Mouse (Mus musculus) left cerebral cortex, adult 8-10 months (tissue): ENCODE results near the gene Rtn4rl1. TPM values are rescaled to one million over a fixed set of nuclear protein-coding genes. Genes with fewer than 3 reads are reported as not detected.
"Not testable (repeated sequence)": the region's sequence is repeated elsewhere in the genome, so short reads cannot be mapped to it uniquely, and the experiment has no call there.

ENCODE experiments used
- DNase-seq, 2 experiments: peaks; one replicate each; pipeline ENCODE4 v3.0.0; 2022; ENCODE audit warnings: low spot score in 2 of 2
- total RNA-seq, 4 experiments: library from RNA; stranded (reverse); gene quantifications; 2 replicates each; pipeline ENCODE4 v1.2.4; 2022

Gene Rtn4rl1
- total RNA-seq, 4 experiments from 2014 or later: 67.2 to 72.6 (median 67.9) TPM

DNA sequence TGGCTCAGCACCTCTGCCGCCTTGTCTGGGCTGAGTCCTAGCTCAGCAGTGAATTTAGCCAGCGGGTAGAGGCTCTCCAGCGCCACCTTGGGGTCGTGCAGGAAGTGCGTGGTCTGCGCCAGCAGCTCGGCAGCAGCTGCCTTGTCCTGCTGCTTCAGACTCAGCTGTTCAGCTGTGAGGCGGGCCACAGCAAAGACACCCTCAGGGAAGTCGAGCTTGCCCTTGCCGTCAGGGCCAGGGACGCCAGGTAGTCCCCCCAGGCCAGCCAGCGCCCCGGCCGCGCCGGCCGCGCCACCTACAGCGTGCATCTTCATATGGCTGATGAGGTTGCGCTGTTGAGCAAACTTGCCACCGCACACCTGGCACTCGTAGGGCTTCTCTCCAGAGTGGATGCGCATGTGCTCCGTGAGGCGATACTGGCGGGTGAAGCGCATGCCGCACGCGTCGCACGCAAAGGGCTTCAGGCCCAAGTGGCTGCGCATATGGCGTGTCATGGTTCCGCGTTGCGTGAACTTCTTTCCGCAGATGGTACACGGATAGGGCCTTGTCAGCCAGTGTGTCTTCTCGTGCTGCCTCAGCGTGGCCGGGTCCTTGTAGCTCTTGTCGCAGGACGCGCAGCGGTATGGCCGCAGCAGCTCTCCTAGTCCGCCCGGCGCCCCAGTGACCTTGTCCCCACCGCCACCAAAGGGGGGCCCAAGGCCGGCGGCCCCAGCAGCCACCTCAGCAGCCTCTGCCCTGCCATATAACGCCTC, 28.0 kb upstream of the Rtn4rl1 start:
- DNase-seq: peak in 1 of 2 experiments; percentile 77

- no peak for DNase-seq
Measured at GRCm38 (mm10) chr11:75166193-75166842, 27.3 kb upstream of the Rtn4rl1 start.

DNA sequence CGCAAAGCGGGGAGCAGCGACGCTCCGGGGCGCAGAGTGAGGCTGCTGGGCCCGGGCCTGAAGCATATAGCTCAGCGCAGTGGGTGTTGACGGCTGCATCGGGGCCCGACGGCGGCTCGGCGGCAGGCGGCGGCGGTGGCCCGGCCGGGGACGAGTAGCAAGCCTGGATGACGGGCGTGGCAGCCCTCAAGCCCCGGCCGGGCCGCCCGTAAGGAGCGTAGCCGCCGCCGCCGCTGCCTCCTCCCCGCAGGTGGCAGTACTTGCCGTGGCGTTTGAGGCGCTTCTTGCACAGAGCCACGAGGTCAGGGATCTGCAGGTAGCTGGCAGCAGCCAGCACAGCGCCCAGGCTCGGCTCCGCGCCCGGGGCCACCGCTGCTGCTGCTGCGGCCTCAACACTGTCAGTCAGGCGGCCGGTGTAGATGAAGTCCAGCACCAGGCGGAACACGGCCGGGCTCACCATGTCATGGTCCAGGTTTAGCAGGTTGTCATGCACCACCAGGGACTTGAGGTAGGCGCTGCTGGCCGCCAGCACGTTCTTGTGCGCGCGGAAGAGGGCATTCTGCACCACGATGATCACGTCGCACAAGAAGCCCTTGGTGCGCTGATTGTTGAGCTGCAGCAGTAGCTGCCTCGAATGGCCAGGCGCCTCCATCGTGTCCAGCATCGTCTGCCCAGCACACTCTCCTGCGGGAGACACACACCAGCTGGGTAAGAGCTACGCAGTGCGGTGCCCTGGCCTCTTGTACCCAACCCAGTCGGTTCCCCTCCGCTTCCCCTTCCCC, 26.5 kb upstream of the Rtn4rl1 start:
- DNase-seq: no peak

DNA sequence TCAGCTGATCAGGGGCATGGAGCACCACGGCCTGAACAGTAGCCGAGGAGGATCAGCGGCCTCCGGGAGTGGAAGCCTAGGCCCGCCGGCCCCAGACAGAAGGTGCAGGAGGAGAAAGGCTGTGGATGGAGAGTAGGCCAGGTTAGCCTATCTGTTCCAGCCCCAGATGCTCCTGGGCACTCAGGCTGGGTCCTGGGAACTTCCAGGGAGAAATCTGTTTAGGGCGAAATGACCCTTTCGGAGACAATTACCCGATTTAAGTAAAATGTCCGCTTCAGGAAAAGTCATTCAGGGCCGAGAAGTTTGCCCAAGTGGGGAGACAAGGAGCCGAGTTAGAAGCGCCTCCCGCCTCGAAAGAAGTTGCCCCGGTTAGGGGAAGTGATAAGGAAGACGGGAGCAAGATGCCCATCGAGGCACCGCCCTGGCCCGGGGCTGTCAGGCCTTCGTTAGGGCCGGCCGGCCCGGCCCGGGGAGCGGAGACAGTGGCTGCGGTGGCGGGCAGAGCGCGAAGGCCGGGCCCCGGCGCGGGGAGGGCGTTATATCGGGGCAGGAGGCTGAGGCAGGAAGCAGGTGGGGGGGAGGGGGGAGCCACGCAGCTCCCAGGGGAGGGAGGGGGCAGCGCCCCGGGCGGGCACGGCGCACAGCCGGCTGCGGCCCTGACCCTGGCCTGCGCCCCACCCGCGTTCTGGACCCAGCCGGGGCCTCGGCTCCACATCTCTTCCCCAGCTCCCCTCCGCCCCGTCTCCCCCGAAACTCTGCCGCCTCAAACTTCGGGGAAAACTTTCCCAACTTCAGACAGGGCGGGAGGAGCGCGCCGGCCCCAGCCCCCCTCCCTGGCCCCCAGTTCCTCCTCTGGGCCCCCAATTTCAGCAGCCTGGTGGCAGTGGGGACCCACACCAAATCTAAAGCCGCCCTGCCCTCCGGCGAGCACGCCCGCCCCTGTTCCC, 25.7 kb upstream of the Rtn4rl1 start:
- DNase-seq: no peak

DNA sequence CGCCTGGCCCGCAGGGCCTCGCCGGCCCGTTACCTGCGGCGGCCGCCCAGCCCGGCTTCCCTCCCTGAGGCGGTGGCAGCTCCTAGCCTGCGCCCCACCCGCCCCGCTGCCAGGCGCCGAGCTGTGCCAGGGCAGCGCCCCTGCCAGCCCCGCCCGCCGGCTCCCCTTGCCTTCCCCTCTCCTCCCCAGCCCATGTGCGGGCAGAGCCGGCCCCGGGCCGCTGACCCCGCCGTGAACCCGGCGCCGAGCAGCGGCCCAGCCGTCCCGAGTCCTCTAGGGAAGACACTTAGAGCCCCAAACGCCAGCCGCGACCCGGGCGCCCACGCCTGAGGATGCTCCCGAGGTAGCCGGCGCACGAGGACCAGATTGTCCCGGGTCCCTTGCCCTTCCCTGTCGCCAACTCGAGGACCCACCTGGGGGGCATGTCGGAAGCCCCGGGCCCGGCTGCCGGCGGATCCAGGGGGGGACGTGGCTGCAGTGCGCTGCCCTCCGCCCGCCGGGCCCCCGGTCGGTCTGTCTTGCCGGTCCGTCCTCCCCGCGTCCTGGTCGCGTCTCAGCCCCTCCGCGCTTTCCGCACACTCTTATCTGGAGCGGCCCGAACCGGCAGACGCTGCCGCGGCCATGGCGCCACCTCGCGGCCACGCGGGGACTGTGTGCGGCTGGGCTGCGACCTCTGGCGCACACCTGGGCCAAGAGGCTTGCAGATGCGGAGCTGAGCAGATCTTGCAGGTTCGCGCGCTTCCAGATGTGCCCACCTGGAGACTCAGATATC, 24.8 kb upstream of the Rtn4rl1 start:
- peak in 1 of 2 experiments; percentile 73 for DNase-seq

DNA sequence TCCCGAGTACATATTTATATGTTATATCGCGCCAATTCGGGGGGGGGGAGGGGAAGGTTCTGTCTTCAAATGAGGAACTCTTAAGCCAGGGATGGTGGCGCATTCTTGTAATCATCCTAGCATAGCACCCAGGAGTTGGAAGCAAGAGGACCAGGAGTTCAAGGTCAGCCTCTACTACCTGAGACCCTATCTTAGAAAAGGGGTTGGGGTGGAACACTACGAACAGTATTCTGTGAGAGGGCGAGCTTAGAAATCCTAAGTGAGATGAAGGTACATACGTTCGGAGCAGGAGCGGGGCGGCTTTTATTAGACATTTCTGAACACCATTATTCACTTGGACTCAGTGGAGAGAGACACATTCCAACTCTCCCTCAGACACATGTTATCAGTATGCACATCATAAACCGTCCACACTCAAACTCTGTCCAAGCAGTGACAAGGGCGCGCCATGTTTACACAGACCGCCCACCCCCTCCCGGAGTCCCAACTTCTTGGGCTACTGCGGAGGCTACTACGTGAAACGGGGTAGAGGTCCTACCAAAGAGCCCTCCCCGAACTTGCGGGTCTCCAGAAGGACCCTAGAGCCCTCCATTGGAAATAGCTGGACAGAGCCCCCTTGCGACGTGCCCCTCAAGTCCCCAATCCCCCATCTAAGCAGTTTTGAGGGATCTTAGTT, 24.0 kb upstream of the Rtn4rl1 start, which contains the start of gene Hic1:
Gene Hic1 (minus strand): TSS at position 115 of the 676 bp plus-strand sequence.
- DNase-seq: no peak

- peak; percentile 89 to 93 for DNase-seq
Measured at GRCm38 (mm10) chr11:75170136-75170751, 23.3 kb upstream of the Rtn4rl1 start.

GRCm38 (mm10) chr11:75171186-75171865, 22.3 kb upstream of the Rtn4rl1 start:
- DNase-seq: no peak

DNA sequence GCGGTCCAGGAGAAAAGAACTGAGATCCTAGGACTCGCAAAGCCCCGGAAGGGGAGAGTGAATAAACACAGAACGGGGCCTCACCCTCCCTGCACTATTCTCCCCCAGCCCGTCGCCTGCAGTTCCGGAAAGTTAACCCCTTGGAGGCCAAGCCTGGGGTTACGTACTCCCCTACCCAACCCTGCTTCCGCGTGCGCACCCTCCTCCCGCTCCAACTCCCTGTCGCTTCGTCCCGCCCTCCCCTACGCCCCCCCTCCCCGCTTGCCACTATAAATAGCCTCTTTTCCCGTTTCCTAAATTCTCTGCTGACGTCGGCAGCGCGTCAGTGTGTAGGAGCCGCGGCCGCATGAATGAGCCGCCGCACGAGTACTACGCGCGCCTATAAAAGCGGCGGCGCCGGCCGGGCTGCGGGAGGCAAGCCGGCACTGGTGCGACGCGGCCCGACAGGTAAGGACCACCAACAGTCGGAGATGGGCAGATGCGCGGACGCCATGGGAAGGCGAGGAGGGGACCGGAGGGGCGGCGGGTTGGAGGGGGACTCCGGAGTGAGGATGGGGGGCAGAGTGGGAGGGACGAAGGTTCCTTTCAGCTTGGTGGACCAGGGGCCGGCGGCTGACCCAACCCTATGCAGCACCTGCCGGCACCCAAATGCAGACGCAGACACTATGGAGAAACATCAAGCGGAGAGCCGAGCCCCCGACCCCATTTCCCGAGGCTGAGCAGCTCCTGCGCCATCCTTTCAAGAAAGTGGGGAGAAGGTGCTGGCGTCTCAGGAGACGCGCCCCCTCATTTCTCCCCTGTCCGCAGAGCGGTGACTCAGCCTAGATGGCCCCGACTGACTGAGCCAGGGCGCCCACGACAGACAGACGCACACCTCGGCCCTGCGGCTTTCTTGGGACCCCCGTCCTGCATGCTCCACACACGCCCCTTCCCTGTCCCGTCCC, 21.2 kb upstream of the Rtn4rl1 start:
- no peak for DNase-seq

DNA sequence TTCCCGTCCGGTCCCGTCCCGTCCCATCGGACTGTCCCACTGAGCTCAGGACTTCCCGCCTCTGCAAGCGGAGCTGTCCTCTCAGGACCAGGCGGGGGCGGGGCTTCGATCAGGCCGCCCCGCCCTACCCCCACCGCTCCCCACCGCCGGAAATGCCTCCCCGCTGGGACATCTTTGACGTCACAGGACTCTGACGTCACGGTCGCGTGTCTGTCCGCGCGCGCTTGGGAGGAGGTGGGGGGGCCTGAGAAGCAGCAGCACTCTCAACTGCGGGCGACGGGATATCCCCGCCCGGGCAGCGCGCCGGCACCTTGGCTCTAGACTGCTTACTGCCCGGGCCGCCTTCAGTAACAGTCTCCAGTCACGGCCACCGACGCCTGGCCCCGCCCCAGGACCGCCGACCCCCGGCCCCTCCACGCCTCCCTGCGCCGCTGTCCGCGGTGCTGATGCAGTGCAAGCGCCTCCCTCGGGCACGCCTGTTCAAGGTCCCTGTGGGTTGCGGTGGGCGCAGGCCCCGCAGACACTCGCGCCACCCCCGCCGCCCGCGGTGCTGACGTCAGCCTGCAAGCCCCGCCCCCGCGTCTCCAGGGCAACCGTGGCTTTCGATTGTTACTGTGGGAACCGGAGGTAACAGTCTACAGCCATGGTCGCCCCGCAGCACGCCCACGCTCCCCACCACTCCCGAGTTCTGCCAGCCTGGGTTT, 20.3 kb upstream of the Rtn4rl1 start:
- peak; percentile 94 to 96 for DNase-seq

DNA sequence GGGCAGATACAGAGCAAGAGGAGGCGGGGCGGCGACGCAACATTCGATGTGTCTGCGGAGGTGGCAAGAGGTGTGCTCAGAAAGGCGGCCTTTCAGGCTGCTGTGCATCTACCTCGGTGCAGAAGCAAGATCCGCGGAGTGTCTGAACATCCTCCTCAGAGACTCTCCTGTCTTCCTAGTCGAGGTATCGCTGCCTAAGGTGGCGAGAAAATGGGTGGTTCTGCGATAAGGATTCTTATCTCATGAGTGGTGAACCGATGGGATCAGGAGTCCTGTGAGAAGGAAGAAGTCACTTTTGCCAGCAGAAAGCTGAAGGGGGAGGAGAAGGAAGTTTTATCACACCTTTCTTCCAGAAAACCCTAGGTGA, 19.8 kb upstream of the Rtn4rl1 start:
- DNase-seq: peak in 1 of 2 experiments; percentile 61

- DNase-seq: not testable (repeated sequence)
Measured at GRCm38 (mm10) chr11:75174574-75174973, 19.0 kb upstream of the Rtn4rl1 start.

DNA sequence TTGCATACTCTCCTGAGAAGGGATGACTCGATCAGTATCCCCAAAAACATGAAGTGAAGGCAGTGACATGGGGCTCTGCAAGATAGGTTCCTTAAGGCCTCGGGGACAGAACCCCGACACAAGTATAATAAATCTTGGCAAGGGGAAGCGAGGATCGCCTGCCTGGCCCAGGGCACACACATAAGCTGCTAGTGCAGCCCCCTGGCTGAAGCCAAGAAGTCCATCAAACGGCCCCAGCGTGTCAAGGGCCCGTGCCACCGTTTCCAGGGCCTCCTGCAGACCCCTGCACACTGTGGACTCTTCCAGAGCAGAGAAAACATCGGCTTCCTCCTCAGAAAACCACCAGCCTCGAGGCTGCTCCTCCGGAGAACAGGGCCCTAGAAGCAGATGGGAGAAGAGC, 15.6 kb upstream of the Rtn4rl1 start:
- DNase-seq: no peak

DNA sequence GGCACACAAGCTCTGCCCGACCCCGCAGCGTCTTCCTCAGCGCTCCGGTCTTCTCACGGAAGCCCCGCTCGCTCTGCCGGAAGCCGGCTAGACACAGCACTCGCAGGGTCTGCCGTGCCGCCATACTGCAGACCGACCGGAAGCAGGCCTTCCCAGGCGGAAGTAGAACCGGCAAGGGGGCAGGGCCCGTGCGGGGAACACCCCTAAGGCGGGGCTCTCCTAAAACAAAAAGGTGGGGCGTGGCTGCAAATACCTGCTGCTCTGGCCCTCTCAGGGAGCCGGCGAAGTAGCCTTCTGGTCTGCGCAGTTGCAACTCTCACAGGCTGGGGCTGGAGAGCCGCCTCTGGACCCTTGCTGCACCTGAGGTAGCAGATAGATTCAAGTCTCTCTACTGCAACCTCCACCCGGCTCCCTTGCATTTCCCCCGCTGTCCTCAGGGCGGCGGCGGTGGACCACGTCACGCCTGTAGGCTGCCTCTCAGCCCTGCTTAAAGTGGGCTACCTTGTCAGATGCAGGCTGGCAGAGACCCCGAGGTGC, 14.8 kb upstream of the Rtn4rl1 start, which contains the start of gene Ovca2:
Gene Ovca2 (minus strand): TSS at position 164 of the 537 bp plus-strand sequence.
- peak; percentile 83 to 87 for DNase-seq

GRCm38 (mm10) chr11:75183917-75184570, 9.5 kb upstream of the Rtn4rl1 start:
- peak; percentile 53 to 90 for DNase-seq

DNA sequence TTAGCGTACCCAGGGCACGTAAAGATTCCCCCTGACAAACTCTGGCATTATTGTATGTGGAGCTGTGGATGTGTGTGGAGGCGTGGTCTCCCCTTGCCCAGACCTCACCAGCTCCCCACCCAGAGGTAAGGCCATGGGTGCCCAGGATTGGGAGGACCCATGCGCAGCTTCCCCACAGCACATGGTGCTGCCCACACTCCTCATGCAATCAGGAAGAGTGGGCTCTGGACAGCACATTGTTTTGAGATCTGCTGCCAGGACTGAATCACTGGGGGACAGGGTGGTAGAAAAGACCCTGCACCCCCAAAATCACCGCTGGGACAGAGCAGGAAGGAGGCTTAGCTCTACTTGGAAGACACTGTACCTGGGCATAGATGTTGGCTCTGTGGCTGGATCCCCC, 9.0 kb upstream of the Rtn4rl1 start:
- DNase-seq: no peak
